Mouse (Mus musculus): ENCODE measurements at regions not wholly inside any gene's neighbourhood (a gene's known extent, or its start where the extent isn't known, plus 50 kb on each side); places are given as distances from the start of the nearest gene placed in this dataset.

GRCm38 (mm10) chr7:40352306-40352705, 545.8 kb upstream of the Vstm2b start:
- TF ChIP-seq POLR2A (IDR thresholded peaks at IDR 0.05; ENCODE audit: low read depth, low read length) (no peak), CTCF (IDR thresholded peaks at IDR 0.05; ENCODE audit: extremely low read depth, insufficient read length, insufficient replicate concordance, low read depth, low read length) (no peak)

Measured in small intestine, adult 2 months (tissue).